Mouse (Mus musculus) ES-Bruce4 (cell line): ENCODE data around the gene Fkbpl. TPM values are rescaled to one million over a fixed set of nuclear protein-coding genes. Genes with fewer than 3 reads are reported as not detected.

ENCODE experiments used
- H3K27ac ChIP-seq: 2 replicates; pipeline ENCODE4 v1.5.1; 2012; ENCODE audit warnings: low read length, inconsistent platforms; ENCODE audit not compliant: insufficient read depth
- H3K27me3 ChIP-seq: 2 replicates; pipeline ENCODE4 v1.6.1; 2012; ENCODE audit warnings: mild to moderate bottlenecking, low read length, inconsistent platforms; ENCODE audit not compliant: control insufficient read depth, poor library complexity, insufficient read depth, severe bottlenecking
- H3K36me3 ChIP-seq: 2 replicates; pipeline ENCODE4 v1.6.1; 2012; ENCODE audit warnings: inconsistent platforms, mild to moderate bottlenecking, low read length, moderate library complexity; ENCODE audit not compliant: control insufficient read depth, poor library complexity, insufficient read depth, severe bottlenecking
- H3K4me1 ChIP-seq: one replicate; pipeline ENCODE4 v1.8.1; 2011; ENCODE audit warnings: low read length; ENCODE audit not compliant: control insufficient read depth, insufficient read depth
- H3K4me3 ChIP-seq: 2 replicates; pipeline ENCODE4 v1.5.1; 2011; ENCODE audit warnings: low read depth, mild to moderate bottlenecking, low read length
- H3K9ac ChIP-seq: 2 replicates; pipeline ENCODE4 v1.6.1; 2012; ENCODE audit warnings: low read depth, mild to moderate bottlenecking, inconsistent platforms; ENCODE audit not compliant: poor library complexity, severe bottlenecking
- H3K9me3 ChIP-seq: replicated peaks from 2 replicates; pipeline ENCODE4 v1.6.1; 2012; ENCODE audit warnings: mild to moderate bottlenecking, low read length, inconsistent platforms; ENCODE audit not compliant: control insufficient read depth, poor library complexity, insufficient read depth, severe bottlenecking
- CTCF ChIP-seq: IDR thresholded peaks from one replicate; pipeline ENCODE4 v1.8.1; 2011; ENCODE audit warnings: low read depth, low read length
- EP300 ChIP-seq: IDR thresholded peaks from 2 replicates; pipeline ENCODE4 v1.6.1; 2011; ENCODE audit warnings: low read depth, low read length; ENCODE audit not compliant: insufficient read depth
- POLR2A ChIP-seq: IDR thresholded peaks from one replicate; pipeline ENCODE4 v1.8.1; 2011; ENCODE audit warnings: low read length; ENCODE audit not compliant: insufficient read depth
- polyA plus RNA-seq: library from polyadenylated mRNA; stranded (reverse); fragments of >200 nt; gene quantifications from 2 replicates; pipeline ENCODE4 v1.2.4, GENCODE M21; 2011; ENCODE audit warnings: low read depth; ENCODE audit not compliant: missing spikeins, insufficient read depth, insufficient read length

Gene Fkbpl
- polyA plus RNA-seq, 1 experiment: 16.5 TPM

DNA sequence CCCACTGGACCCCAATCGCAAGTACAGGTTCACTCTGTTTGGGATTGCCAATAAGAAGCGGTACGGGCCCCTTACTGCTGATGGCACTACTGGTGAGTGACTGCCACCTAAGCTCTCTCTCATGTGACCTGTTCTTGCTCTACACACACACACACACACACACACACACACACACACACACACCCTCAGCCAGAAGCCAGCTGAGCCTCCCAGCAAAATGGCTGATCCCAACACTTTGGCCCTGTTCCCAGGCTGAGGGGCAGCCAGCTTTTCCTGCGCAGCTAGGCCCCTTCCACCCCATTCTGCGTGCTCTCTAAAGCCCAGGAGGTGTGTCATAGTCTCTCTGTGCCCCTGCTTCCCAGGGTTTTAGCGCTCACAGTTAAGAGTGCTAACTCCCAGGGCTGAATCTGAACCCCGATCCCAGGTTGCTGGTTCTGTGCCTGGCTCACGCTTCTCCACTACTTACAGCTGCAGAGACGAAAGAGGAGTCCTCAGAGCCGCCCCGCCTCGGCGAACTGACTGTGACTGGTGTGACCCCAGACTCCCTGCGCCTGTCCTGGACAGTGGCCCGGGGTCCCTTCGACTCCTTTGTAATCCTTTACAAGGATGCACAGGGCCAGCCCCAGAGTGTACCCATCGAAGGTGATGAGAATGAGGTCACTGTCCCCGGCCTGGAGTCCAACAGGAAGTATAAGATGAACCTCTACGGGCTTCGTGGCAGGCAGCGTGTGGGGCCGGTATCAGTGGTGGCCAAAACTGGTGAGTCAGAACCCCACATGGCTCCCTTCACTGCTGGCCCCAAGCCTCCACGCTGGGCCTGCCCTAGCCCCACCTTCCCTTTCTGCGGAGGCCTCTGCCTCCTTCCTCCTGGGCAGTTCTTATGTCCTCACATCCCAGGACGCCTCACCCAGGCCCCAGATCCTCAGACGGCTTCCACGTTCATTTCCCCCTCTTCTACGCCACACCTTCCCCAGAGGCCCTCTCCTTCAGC lies 40.9 kb downstream of the Fkbpl start:
- Histone ChIP-seq H3K9ac (0 out of 2 replicates have a peak overlapping the region, but pooled peaks have one; percentile 9), H3K4me1 (no peaks in the 10 kb centered on the region), H3K4me3 (peak overlapping the region; percentile 18), H3K27ac (no peak overlapping the region), H3K9me3 (no peaks in the 10 kb centered on the region), H3K27me3 (no peaks in the 10 kb centered on the region), H3K36me3 (no peaks in the 10 kb centered on the region)
- TF ChIP-seq EP300: no peak
- TF ChIP-seq CTCF: no peak
- no peak for TF ChIP-seq POLR2A

DNA sequence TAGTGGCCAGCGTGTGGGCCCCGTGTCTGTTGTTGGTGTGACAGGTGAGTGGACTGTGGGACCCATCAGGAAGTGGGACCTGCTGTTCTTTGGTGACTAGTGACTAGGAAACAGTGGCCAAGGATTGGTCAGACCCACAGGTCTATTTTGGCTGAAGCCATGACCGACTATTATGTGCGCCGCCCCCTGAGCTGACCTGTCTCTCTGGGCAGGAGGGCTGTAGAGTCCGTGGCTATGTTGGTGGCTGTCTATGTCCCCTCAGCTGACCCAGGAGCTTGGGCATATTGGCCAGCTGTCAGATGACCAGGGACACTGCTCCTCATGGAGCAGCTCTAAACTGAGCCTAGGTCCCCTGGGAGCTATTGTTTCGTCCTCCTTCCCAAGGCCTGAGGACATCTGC lies 44.3 kb downstream of the Fkbpl start:
- Histone ChIP-seq H3K27me3 (no peaks in the 10 kb centered on the region), H3K4me1 (no peaks in the 10 kb centered on the region), H3K9ac (no peak overlapping the region), H3K36me3 (no peaks in the 10 kb centered on the region), H3K9me3 (no peaks in the 10 kb centered on the region), H3K27ac (no peak overlapping the region), H3K4me3 (no peak overlapping the region)
- TF ChIP-seq EP300: no peak
- no peak for TF ChIP-seq POLR2A
- no peak for TF ChIP-seq CTCF

DNA sequence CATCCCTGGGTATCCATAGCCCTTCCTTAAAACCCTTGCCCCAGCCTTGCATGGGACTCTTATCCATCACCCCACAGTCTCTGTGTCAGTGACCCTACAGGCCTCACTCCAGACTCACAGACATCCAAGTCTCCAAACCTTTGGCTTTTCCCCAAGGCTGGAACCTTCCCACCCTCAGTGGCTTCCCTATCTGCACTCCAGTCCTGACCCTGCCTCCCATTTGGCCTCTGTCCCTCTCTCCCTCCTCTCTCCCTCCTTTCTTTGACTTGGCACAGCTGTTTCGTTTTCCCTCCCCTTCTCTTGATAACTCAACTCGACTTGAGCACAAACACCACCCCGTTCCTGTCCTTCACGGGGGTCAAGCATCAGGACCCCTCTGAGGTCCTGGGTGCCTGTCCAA lies 45.9 kb downstream of the Fkbpl start:
- no peaks in the 10 kb centered on the region for H3K9me3 ChIP-seq
- H3K27me3 ChIP-seq: no peaks in the 10 kb centered on the region
- TF ChIP-seq EP300 (no peak), POLR2A (no peak), CTCF (no peak)

DNA sequence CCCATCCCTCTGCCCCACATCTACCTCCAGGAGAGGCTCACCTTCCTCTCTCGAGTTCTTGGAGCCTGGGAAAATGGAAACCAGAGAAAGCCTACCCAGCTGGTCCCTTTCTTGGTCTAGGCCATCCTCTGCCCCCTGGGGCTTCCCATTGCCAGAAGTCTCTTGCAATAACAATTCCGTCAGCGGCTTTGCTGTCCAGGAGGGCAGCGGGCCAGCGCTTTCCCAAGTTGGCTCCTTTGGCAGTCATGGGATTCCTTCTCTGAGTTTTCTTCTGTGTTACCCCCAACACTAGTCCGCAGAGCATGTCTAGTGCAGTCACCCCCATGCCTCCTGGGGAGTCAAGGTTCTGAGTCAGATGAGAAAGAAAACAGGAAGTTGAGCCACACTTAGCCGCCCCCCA lies 48.3 kb downstream of the Fkbpl start:
- Histone ChIP-seq H3K27ac (no peak overlapping the region), H3K4me1 (no peaks in the 10 kb centered on the region), H3K27me3 (no peaks in the 10 kb centered on the region), H3K9ac (no peak overlapping the region), H3K36me3 (no peaks in the 10 kb centered on the region), H3K4me3 (no peak overlapping the region), H3K9me3 (no peaks in the 10 kb centered on the region)
- TF ChIP-seq EP300: no peak

More for the DNA sequence above, 45.9 kb downstream of the Fkbpl start:
- Histone ChIP-seq H3K4me3 (no peak overlapping the region), H3K27ac (no peak overlapping the region), H3K4me1 (no peaks in the 10 kb centered on the region), H3K9ac (no peak overlapping the region), H3K36me3 (no peaks in the 10 kb centered on the region)

Other genes starting within 250 kb of the Fkbpl start
- not detected in 2 replicates for gene BC051142, start 245.9 kb upstream of the Fkbpl start, polyA plus RNA-seq
- not detected in 2 replicates for gene Btnl4, start 167.4 kb upstream of the Fkbpl start, polyA plus RNA-seq
- not detected in 2 replicates for gene Btnl6, start 127.4 kb upstream of the Fkbpl start, polyA plus RNA-seq
- gene Notch4, start 80.5 kb upstream of the Fkbpl start, polyA plus RNA-seq: 4.6 and 7.0 TPM in 2 replicates
- 3.9 and 4.2 TPM in 2 replicates for gene Gpsm3, start 55.0 kb upstream of the Fkbpl start, polyA plus RNA-seq
- 66.1 and 73.0 TPM in 2 replicates for gene Pbx2, start 53.5 kb upstream of the Fkbpl start, polyA plus RNA-seq
- 1.4 and 2.5 TPM in 2 replicates for gene Ager, start 46.9 kb upstream of the Fkbpl start, polyA plus RNA-seq
- gene Rnf5, start 41.1 kb upstream of the Fkbpl start, polyA plus RNA-seq: 74.3 and 75.9 TPM in 2 replicates
- 66.8 and 81.7 TPM in 2 replicates for gene Agpat1, start 40.5 kb upstream of the Fkbpl start, polyA plus RNA-seq
- gene Egfl8, start 28.8 kb upstream of the Fkbpl start, polyA plus RNA-seq: 0.85 and 1.1 TPM in 2 replicates
- 26.7 and 29.2 TPM in 2 replicates for gene Ppt2, start 16.3 kb upstream of the Fkbpl start, polyA plus RNA-seq
- not detected in 2 replicates for gene Prrt1, start 15.2 kb upstream of the Fkbpl start, polyA plus RNA-seq
- 31.3 and 32.0 TPM in 2 replicates for gene Atf6b, start 2.4 kb downstream of the Fkbpl start, polyA plus RNA-seq
- gene Tnxb, start 25.8 kb downstream of the Fkbpl start, polyA plus RNA-seq: 0.13 and 0.15 TPM in 2 replicates
- gene C4b, start 99.1 kb downstream of the Fkbpl start, polyA plus RNA-seq: 0.12 and 0.23 TPM in 2 replicates
- gene Cyp21a1, start 159.8 kb downstream of the Fkbpl start, polyA plus RNA-seq: not detected in 2 replicates
- 18.7 and 25.8 TPM in 2 replicates for gene Stk19, start 192.2 kb downstream of the Fkbpl start, polyA plus RNA-seq
- gene Dxo, start 192.3 kb downstream of the Fkbpl start, polyA plus RNA-seq: 22.6 and 24.5 TPM in 2 replicates
- gene Skiv2l, start 205.4 kb downstream of the Fkbpl start, polyA plus RNA-seq: 12.7 and 13.1 TPM in 2 replicates
- 53.0 and 63.6 TPM in 2 replicates for gene Nelfe, start 205.6 kb downstream of the Fkbpl start, polyA plus RNA-seq
- gene Cfb, start 217.8 kb downstream of the Fkbpl start, polyA plus RNA-seq: not detected in 2 replicates
- 22.8 and 24.7 TPM in 2 replicates for gene Zbtb12, start 234.7 kb downstream of the Fkbpl start, polyA plus RNA-seq
- gene Gm20547, start 237.3 kb downstream of the Fkbpl start, polyA plus RNA-seq: 0.41 TPM in 1 of 2 replicates, not detected in the other